Mouse (Mus musculus): Measurements from ENCODE around the gene Stmn1. TPM values are rescaled to one million over a fixed set of nuclear protein-coding genes. Genes with fewer than 3 reads are reported as not detected.

Stmn1 gene
- total RNA-seq, 2 experiments from 2014 or later, result 425 to 454 TPM

DNA sequence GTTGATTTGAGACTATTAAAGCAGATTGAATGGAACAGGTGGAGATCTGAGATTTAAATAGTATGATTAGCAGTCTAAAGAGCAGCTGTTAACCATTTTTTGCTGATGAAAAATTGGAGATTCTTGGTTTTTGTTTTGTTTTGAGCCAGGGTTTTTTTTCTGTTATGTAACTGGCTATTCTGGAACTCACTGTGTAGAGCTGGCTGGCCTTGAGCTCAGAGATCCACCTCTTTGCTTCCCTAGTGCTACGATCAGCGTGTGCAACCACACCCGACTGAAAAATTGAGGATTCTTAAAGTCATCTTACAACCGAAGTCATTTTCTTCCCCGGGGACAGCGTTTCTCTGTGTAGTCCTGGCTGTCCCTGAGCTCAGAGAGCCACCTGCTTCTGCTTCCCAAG lies 43.6 kb downstream of the Stmn1 start:
- no peak for DNase-seq (ENCODE audit: low spot score in 2 of 2)

DNA sequence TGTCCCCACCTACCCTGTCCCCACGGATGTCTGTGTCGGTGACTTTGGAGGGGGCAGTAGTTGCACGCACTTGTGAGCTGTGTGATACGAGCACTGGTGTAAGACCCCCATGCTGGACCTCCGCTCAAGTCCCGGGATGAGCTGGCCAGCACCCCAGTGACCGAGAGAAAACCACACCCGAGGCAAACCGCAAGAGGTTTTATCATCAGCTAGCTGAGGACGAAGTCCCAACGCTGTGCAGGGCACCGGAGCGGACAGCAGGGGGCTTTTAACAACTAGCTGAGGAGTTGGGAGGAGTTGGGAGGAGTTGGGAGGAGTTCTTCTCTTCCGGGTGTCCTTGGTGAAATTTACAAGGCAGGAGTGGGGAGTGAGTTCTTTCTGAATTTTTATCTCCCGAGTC lies 44.7 kb downstream of the Stmn1 start:
- no peak for DNase-seq (ENCODE audit: low spot score in 2 of 2)

DNA sequence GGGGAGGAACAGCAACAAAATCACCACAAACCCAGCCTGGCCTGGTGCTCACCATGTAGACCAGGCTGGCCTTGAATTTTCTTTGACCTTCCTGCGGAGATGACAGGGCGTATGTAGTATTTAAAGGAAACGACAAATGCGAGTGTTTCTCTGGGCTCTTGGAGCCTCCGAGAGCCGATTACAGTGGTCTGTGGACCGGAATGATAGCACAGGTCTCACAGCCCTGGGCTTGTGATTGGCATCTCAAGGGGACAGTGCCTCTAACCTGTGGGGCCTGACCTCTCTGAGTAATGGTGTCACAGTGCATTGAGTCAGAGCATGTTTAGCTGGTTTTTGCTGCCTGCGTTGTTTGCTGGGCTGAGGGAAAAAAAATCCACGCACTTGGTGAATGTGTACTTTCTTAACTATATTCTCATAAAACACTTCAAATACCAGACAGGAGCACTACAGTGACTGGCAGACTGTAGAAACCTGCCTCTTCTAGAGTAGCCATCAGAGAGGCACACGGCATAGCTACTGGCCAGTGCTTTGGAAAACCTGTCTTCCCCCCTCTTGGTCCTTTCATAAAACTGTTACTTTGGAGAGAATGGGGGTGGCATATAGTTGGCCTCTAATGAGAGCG lies 46.3 kb downstream of the Stmn1 start:
- DNase-seq (ENCODE audit: low spot score in 2 of 2), result no peak

DNA sequence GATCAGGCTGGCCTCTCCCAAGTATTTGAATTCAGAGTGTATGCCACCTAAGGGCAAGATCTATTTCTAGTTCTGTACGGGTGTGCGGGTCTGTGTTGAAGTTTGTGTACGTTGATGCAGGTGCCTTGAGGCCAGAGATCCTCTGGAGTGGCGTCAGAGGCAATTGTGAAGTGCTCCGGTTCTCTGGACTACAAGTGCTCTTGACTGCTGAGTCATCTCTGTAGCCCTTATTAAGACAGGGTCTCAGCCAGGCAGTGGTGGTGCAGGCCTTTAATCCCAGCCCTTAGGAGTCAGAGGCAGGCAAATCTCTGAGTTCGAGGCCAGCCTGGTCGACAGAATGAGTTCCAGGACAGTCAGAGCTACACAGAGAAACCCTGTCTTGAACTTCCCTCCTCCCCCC lies 47.5 kb downstream of the Stmn1 start:
- DNase-seq (ENCODE audit: low spot score in 2 of 2), result no peak

DNA sequence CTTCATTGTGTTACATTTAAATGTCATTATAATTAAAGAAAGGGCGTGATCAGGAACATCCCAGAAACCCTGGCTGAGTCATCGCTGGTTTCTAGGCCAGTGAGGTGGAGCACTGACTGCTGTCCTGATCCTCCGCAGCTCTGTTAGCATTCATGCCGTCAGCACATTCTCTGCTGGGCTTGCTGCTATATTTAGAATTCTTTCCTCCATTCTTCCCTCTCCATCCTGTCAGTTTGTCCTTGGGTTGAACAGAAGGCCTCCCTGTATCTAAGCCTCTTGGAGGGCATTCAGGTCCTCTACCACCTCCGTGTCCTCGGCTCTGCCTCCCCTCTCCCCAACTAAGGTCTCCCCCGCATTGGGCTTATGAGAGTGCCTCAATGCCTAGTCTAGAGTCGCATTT lies 48.9 kb downstream of the Stmn1 start:
- no peak for DNase-seq (ENCODE audit: low spot score in 2 of 2)

GRCm38 (mm10) chr4:134517719-134518118 lies 49.6 kb downstream of the Stmn1 start:
- DNase-seq (ENCODE audit: low spot score in 2 of 2), result no peak

DNA sequence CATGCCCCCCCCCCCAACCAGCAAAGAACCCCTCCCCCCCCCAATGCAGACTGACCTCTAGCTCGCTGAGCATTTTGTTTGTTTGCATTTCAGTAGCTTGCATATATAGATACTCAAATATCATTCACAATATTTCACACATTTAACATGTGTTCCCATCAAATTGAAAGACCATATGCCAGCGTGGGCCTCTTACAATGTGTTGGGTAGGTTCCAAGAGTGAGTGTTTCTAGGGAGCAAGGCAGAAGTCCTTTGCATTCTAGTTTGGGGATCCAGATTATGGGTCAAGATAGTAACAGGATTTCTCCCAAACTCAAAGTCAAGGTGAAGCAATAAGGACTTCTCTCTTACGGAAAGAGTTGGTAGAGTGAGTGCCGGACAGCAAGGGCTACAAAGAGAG lies 50.4 kb downstream of the Stmn1 start:
- peak in 1 of 2 experiments; percentile 62 for DNase-seq (ENCODE audit: low spot score in 2 of 2)

DNA sequence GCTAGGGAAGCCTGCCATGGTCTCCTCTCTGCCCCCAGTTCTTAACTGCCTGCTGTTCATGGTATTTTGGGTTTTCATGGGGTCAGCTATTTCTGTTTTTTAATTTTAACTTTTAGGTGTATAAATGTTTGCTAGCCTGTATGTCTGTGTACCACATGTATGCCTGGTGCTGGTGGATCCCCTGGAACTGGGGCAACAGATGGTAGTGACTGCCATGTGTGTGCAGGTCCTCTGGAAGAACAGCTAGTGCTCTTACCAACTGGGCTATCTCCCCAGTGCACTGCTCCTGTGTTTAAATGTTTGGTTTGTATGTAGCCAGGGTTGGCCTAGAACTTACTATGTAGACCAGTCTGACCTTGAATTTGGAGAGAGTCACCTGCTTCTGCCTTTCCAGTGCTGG lies 51.2 kb downstream of the Stmn1 start:
- peak in 1 of 2 experiments; percentile 62 for DNase-seq (ENCODE audit: low spot score in 2 of 2)

Small RNAs within 50 kb of the gene (microRNA-seq; reads per million reads assigned to microRNA genes)
- 0.28 to 0.45 reads per million in 2 experiments for gene Gm23634

Other genes starting within 250 kb of the Stmn1 start
- not detected for gene Catsper4, start 240.9 kb upstream of the Stmn1 start, total RNA-seq (2021)
- under 1 TPM; 0.19 to 0.58 TPM for gene Cnksr1, start 229.9 kb upstream of the Stmn1 start, total RNA-seq (2021)
- not detected for gene E130218I03Rik, start 224.7 kb upstream of the Stmn1 start, total RNA-seq (2021)
- 10 to 100 TPM; 10.6 to 11.8 TPM for gene Zfp593, start 222.7 kb upstream of the Stmn1 start, total RNA-seq (2021)
- not detected for gene Gm30191, start 221.4 kb upstream of the Stmn1 start, total RNA-seq (2021)
- gene Grrp1, start 214.2 kb upstream of the Stmn1 start, total RNA-seq (2021), result 1 to 10 TPM; 3.6 to 4.1 TPM
- gene Pdik1l, start 180.4 kb upstream of the Stmn1 start, total RNA-seq (2021), result 10 to 100 TPM; 21.5 to 21.9 TPM
- under 1 TPM in 1 of 2 experiments, not detected in 1; 0.21 TPM for gene Trim63, start 153.2 kb upstream of the Stmn1 start, total RNA-seq (2021)
- gene Slc30a2, start 125.1 kb upstream of the Stmn1 start, total RNA-seq (2021), result not detected
- 10 to 100 TPM; 37.6 to 39.5 TPM for gene Extl1, start 84.5 kb upstream of the Stmn1 start, total RNA-seq (2021)
- 10 to 100 TPM in 1 of 2 experiments, 1 to 10 TPM in 1; 7.8 to 10.9 TPM for gene Pafah2, start 72.0 kb upstream of the Stmn1 start, total RNA-seq (2021)
- 10 to 100 TPM; 47.7 to 54.8 TPM for gene Paqr7, start 28.4 kb downstream of the Stmn1 start, total RNA-seq (2021)
- under 1 TPM; 0.31 to 0.69 TPM for gene Aunip, start 42.7 kb downstream of the Stmn1 start, total RNA-seq (2021)
- gene Mtfr1l, start 67.1 kb downstream of the Stmn1 start, total RNA-seq (2021), result 10 to 100 TPM; 73.0 to 77.8 TPM
- gene Selenon, start 83.8 kb downstream of the Stmn1 start, total RNA-seq (2021), result 10 to 100 TPM; 16.6 to 18.0 TPM
- 10 to 100 TPM; 18.9 to 19.8 TPM for gene Man1c1, start 236.0 kb downstream of the Stmn1 start, total RNA-seq (2021)

Measured in layer of hippocampus, postnatal 14 days (tissue).